Mouse (Mus musculus): ENCODE results near the gene Slc39a5. TPM values are rescaled to one million over a fixed set of nuclear protein-coding genes. Genes with fewer than 3 reads are reported as not detected.
A peak's percentile ranks its signal among the peaks of the same experiment; 100 is the strongest.

Gene Slc39a5
- polyA plus RNA-seq, 1 experiment from 2014 or later, result 0.52 TPM

GRCm38 (mm10) chr10:128369599-128369998 is 31.4 kb downstream of the Slc39a5 start:
- no peaks in the 10 kb centered on the region for H3K36me3 ChIP-seq (ENCODE audit: control insufficient read depth, insufficient read depth, low read length)
- peak overlapping the region; percentile 81 for H3K4me3 ChIP-seq (ENCODE audit: low read depth, low read length)
- peak overlapping the region; percentile 78; the same call in 1 of the 2 replicates for H3K9ac ChIP-seq (ENCODE audit: low read depth, low read length)
- WGBS (ENCODE audit: insufficient replicate concordance), result 71% methylated on average over 6 of the region's 6 CpGs
- no peaks in the 10 kb centered on the region for H3K27me3 ChIP-seq (ENCODE audit: control insufficient read depth, insufficient read depth, low read length)
- H3K9me3 ChIP-seq (replicated peaks; ENCODE audit: control insufficient read depth, low read length), result no peaks in the 10 kb centered on the region
- ATAC-seq (replicated peaks; ENCODE audit: insufficient number of reproducible peaks, low FRiP score, low TSS enrichment), result no peak
- H3K4me2 ChIP-seq, result peak overlapping the region; percentile 94
- peak overlapping the region; percentile 94; the same call in 1 of the 2 replicates for H3K27ac ChIP-seq (ENCODE audit: low read depth, low read length)
- peaks cover 12% of the 10 kb centered on the region for H3K4me1 ChIP-seq (ENCODE audit: control insufficient read depth, insufficient read depth, low read length)

DNA sequence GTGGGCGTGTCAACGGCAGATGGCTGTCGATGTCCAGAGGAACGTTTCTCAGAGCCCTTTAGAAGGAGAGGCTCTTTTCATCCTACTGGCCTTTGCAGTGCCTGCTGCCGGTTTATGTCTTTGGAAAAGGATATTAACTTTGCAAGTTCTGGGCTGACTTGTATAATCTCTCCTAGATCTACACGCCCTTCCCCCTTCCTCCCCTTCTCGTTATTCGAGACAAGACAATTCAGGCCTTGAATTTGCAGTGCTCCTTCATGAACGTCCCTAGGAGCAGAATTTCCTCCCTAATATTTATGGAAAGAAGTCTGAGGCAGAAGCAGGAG is 31.8 kb downstream of the Slc39a5 start:
- no peaks in the 10 kb centered on the region for H3K36me3 ChIP-seq (ENCODE audit: control insufficient read depth, insufficient read depth, low read length)
- WGBS (ENCODE audit: insufficient replicate concordance), result 7% methylated on average over 9 of the region's 9 CpGs
- H3K27ac ChIP-seq (ENCODE audit: low read depth, low read length), result peak overlapping the region; percentile 94
- no peaks in the 10 kb centered on the region for H3K27me3 ChIP-seq (ENCODE audit: control insufficient read depth, insufficient read depth, low read length)
- peak overlapping the region; percentile 81 for H3K4me3 ChIP-seq (ENCODE audit: low read depth, low read length)
- ATAC-seq (replicated peaks; ENCODE audit: insufficient number of reproducible peaks, low FRiP score, low TSS enrichment), result no peak; the same call in 1 of the 2 replicates
- H3K4me2 ChIP-seq, result peak overlapping the region; percentile 94
- H3K9me3 ChIP-seq (replicated peaks; ENCODE audit: control insufficient read depth, low read length), result no peaks in the 10 kb centered on the region
- H3K4me1 ChIP-seq (ENCODE audit: control insufficient read depth, insufficient read depth, low read length), result peaks cover 12% of the 10 kb centered on the region
- H3K9ac ChIP-seq (ENCODE audit: low read depth, low read length), result peak overlapping the region; percentile 78

DNA sequence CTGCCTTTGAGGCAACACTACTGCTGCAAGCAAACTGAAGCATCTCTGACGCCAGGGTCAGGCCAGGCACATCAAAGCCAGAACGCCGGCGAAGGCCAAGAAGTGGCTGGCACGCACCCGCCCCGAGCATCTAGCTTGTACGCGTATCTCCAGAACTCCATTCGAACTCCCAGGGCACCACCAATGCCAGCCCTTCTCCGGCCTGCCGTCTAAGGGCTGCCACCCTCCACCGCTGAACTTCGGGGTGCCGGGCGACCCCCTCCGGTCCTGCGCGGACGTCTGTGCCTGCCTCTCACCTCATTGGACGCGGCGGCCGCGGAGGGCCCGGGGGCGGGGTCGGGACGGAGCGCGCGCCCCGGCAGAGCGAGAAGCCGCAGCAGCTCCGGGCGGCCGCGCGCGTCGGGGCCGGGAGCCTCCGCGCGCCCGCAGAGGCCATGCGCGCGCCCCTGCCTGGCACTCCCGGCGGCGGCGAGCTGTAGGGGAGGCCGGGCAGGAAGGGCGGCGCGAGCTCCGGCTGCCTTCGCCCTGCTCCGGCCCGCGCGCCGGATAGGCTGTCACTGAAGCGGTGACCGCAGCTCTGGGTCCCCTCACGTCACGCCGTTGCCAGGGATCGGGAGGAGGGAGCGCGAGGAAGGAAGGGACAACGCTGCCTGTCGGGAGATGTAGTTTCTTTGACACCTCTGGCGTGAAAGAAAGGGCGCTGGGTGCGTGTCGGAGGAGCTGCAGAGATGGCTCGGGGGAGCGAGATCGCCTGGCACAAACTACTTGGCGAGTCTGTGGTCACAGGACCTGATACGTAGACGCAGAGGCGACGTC is 32.4 kb downstream of the Slc39a5 start, which contains the start of gene Coq10a:
Coq10a (minus strand) TSS at position 596 of the 816 bp plus-strand sequence.
- H3K9ac ChIP-seq (ENCODE audit: low read depth, low read length), result peak within 1 kb of the TSS; percentile 78
- H3K4me1 ChIP-seq (ENCODE audit: control insufficient read depth, insufficient read depth, low read length), result peaks cover 12% of the 10 kb centered on the region
- peak within 1 kb of the TSS; percentile 81 for H3K4me3 ChIP-seq (ENCODE audit: low read depth, low read length)
- no peaks in the 10 kb centered on the region for H3K27me3 ChIP-seq (ENCODE audit: control insufficient read depth, insufficient read depth, low read length)
- H3K4me2 ChIP-seq, result peak within 1 kb of the TSS; percentile 94
- peak; percentile 91 for ATAC-seq (replicated peaks; ENCODE audit: insufficient number of reproducible peaks, low FRiP score, low TSS enrichment)
- H3K9me3 ChIP-seq (replicated peaks; ENCODE audit: control insufficient read depth, low read length), result no peaks in the 10 kb centered on the region
- WGBS (ENCODE audit: insufficient replicate concordance), result under 1% methylated on average over 74 of the region's 87 CpGs
- H3K27ac ChIP-seq (ENCODE audit: low read depth, low read length), result peak within 1 kb of the TSS; percentile 94
- H3K36me3 ChIP-seq (ENCODE audit: control insufficient read depth, insufficient read depth, low read length), result no peaks in the 10 kb centered on the region

- Histone ChIP-seq H3K4me2 (peak overlapping the region; percentile 94), H3K4me1 (ENCODE audit: control insufficient read depth, insufficient read depth, low read length) (peaks cover 12% of the 10 kb centered on the region), H3K4me3 (ENCODE audit: low read depth, low read length) (peak overlapping the region; percentile 81), H3K27ac (ENCODE audit: low read depth, low read length) (peak overlapping the region; percentile 94), H3K36me3 (ENCODE audit: control insufficient read depth, insufficient read depth, low read length) (peaks cover 2% of the 10 kb centered on the region), H3K9ac (ENCODE audit: low read depth, low read length) (peak overlapping the region; percentile 78), H3K27me3 (ENCODE audit: control insufficient read depth, insufficient read depth, low read length) (no peaks in the 10 kb centered on the region), H3K9me3 (replicated peaks; ENCODE audit: control insufficient read depth, low read length) (no peaks in the 10 kb centered on the region)
- ATAC-seq (replicated peaks; ENCODE audit: insufficient number of reproducible peaks, low FRiP score, low TSS enrichment), result no peak
- WGBS (ENCODE audit: insufficient replicate concordance), result 15% methylated on average over 19 of the region's 19 CpGs
Measured at GRCm38 (mm10) chr10:128367899-128368401, 33.1 kb downstream of the Slc39a5 start.

DNA sequence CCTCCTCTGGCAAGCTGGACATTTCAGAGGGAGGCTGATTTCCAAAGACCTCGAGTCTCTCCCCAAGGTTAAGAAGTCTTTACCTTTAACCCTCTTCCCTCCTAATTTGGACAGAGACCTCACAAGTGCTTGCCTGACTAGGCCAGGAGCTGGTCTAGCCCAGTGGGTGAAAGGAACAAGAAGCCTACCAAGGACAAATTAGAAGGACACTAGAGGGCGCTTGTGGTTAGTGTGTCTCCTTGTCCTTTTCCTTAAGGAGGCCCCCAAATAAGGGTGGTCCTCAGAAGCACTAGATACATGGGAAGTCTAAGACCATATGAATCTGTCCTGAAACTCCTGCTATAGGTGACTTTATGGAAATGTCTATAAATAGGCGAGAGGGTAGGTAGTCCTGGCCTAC is 38.5 kb downstream of the Slc39a5 start:
- Histone ChIP-seq H3K4me2 (no peak overlapping the region), H3K27me3 (ENCODE audit: control insufficient read depth, insufficient read depth, low read length) (no peaks in the 10 kb centered on the region), H3K4me1 (ENCODE audit: control insufficient read depth, insufficient read depth, low read length) (peaks cover 1% of the 10 kb centered on the region; the same call in 1 of the 2 replicates), H3K4me3 (ENCODE audit: low read depth, low read length) (no peak overlapping the region), H3K9ac (ENCODE audit: low read depth, low read length) (no peak overlapping the region), H3K36me3 (ENCODE audit: control insufficient read depth, insufficient read depth, low read length) (peaks cover 42% of the 10 kb centered on the region), H3K27ac (ENCODE audit: low read depth, low read length) (no peak overlapping the region), H3K9me3 (replicated peaks; ENCODE audit: control insufficient read depth, low read length) (no peaks in the 10 kb centered on the region)
- no peak for ATAC-seq (replicated peaks; ENCODE audit: insufficient number of reproducible peaks, low FRiP score, low TSS enrichment)
- 41% methylated on average over 3 of the region's 3 CpGs for WGBS (ENCODE audit: insufficient replicate concordance)

GRCm38 (mm10) chr10:128361836-128362235 is 39.2 kb downstream of the Slc39a5 start:
- Histone ChIP-seq H3K9ac (ENCODE audit: low read depth, low read length) (no peak overlapping the region), H3K4me1 (ENCODE audit: control insufficient read depth, insufficient read depth, low read length) (no peaks in the 10 kb centered on the region), H3K4me2 (no peak overlapping the region), H3K27me3 (ENCODE audit: control insufficient read depth, insufficient read depth, low read length) (no peaks in the 10 kb centered on the region), H3K9me3 (replicated peaks; ENCODE audit: control insufficient read depth, low read length) (no peaks in the 10 kb centered on the region), H3K27ac (ENCODE audit: low read depth, low read length) (no peak overlapping the region), H3K4me3 (ENCODE audit: low read depth, low read length) (no peak overlapping the region), H3K36me3 (ENCODE audit: control insufficient read depth, insufficient read depth, low read length) (peaks cover 42% of the 10 kb centered on the region)
- ATAC-seq (replicated peaks; ENCODE audit: insufficient number of reproducible peaks, low FRiP score, low TSS enrichment), result no peak
- WGBS (ENCODE audit: insufficient replicate concordance), result 82% methylated on average over 6 of the region's 6 CpGs

DNA sequence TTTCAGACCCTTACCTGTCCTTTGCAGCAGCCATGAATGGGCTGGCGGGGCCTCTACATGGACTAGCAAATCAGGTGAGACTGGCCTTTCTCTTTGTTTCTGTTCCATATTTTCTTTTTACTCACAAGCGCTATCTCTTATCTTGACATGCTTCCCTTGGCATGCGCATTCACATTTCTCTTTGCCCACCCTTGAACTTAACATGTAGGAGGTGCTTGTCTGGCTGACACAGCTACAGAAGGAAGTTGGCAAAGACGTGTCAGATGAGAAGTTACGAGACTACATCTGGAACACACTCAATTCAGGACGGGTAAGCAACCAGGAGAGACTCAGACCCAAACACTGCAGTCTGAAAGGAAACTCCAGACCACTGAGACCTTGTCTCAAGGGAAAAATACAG is 41.8 kb downstream of the Slc39a5 start:
- H3K4me1 ChIP-seq (ENCODE audit: control insufficient read depth, insufficient read depth, low read length), result no peaks in the 10 kb centered on the region
- whole genome bisulfite sequencing (ENCODE audit: insufficient replicate concordance), result 82% methylated on average over 6 of the region's 6 CpGs
- no peak for ATAC-seq (replicated peaks; ENCODE audit: insufficient number of reproducible peaks, low FRiP score, low TSS enrichment)
- no peak overlapping the region for H3K4me3 ChIP-seq (ENCODE audit: low read depth, low read length)
- no peak overlapping the region for H3K9ac ChIP-seq (ENCODE audit: low read depth, low read length)
- peaks cover 52% of the 10 kb centered on the region for H3K36me3 ChIP-seq (ENCODE audit: control insufficient read depth, insufficient read depth, low read length)
- no peak overlapping the region for H3K4me2 ChIP-seq
- H3K9me3 ChIP-seq (replicated peaks; ENCODE audit: control insufficient read depth, low read length), result no peaks in the 10 kb centered on the region
- H3K27ac ChIP-seq (ENCODE audit: low read depth, low read length), result no peak overlapping the region
- no peaks in the 10 kb centered on the region for H3K27me3 ChIP-seq (ENCODE audit: control insufficient read depth, insufficient read depth, low read length)

DNA sequence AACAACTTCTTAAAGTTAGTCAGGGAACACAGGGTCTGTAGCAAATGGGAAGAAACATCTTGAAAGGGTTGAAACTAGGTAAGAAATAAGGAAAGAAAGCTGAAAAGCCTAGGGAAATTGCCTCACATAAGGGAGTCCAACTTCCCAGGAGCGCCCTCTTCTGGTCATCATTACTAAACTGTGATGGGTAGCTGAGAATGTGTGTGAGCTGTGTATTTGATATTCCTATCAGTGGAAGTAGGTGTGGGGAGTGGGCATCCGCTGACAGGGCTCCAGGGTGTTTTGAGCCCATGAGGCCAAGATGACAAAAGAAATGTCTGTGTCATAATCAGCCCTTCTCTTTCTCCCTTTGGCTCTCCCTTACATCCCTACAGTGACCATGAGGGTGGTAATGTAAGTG is 42.2 kb downstream of the Slc39a5 start:
- WGBS (ENCODE audit: insufficient replicate concordance), result 46% methylated on average over 2 of the region's 2 CpGs
- no peak overlapping the region for H3K9ac ChIP-seq (ENCODE audit: low read depth, low read length)
- H3K4me2 ChIP-seq, result no peak overlapping the region
- H3K4me1 ChIP-seq (ENCODE audit: control insufficient read depth, insufficient read depth, low read length), result no peaks in the 10 kb centered on the region
- peaks cover 56% of the 10 kb centered on the region for H3K36me3 ChIP-seq (ENCODE audit: control insufficient read depth, insufficient read depth, low read length)
- no peak overlapping the region for H3K27ac ChIP-seq (ENCODE audit: low read depth, low read length)
- no peaks in the 10 kb centered on the region for H3K27me3 ChIP-seq (ENCODE audit: control insufficient read depth, insufficient read depth, low read length)
- H3K9me3 ChIP-seq (replicated peaks; ENCODE audit: control insufficient read depth, low read length), result no peaks in the 10 kb centered on the region
- no peak for ATAC-seq (replicated peaks; ENCODE audit: insufficient number of reproducible peaks, low FRiP score, low TSS enrichment)
- no peak overlapping the region for H3K4me3 ChIP-seq (ENCODE audit: low read depth, low read length)
